Mouse (Mus musculus): ENCODE measurements around the gene Dtnbp1. TPM values are rescaled to one million over a fixed set of nuclear protein-coding genes. Genes with fewer than 3 reads are reported as not detected.

The Dtnbp1 gene
- polyA plus RNA-seq, 1 experiment = 120 TPM

GRCm38 (mm10) chr13:44946880-44947635 lies 54.9 kb downstream of the Dtnbp1 start:
- TF ChIP-seq POLR2A (IDR thresholded peaks at IDR 0.05; ENCODE audit: borderline replicate concordance, extremely low read depth, insufficient read depth, insufficient read length, poor library complexity, severe bottlenecking) (no peak), CTCF (IDR thresholded peaks at IDR 0.05; ENCODE audit: borderline replicate concordance, extremely low read depth, insufficient read depth, insufficient read length) (no peak)
- DNase-seq (ENCODE audit: low read depth) = peak; percentile 94

DNA sequence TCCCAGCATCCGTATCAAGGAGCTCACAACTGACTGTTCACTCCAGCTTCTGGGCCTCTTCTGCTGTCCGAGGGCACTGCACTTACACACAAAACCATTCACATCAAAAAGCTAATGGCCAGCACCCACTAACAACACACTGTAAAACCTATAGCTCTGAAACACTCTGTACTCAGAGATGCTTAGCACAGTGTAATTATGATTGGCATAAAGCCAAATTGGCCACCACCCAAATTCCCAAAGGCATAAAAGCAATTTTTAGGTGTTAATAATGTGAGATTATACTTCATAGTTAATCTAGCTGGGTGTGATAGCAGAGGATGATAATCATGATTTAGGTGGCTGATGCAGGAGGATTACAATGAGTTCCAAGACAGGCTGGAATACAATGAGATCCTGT lies 58.3 kb downstream of the Dtnbp1 start:
- DNase-seq (ENCODE audit: low read depth) = peak; percentile 79
- TF ChIP-seq POLR2A (IDR thresholded peaks at IDR 0.05; ENCODE audit: borderline replicate concordance, extremely low read depth, insufficient read depth, insufficient read length, poor library complexity, severe bottlenecking) (no peak), CTCF (IDR thresholded peaks at IDR 0.05; ENCODE audit: borderline replicate concordance, extremely low read depth, insufficient read depth, insufficient read length) (no peak)

- DNase-seq (ENCODE audit: low read depth) = no peak
- TF ChIP-seq CTCF (IDR thresholded peaks at IDR 0.05; ENCODE audit: borderline replicate concordance, extremely low read depth, insufficient read depth, insufficient read length) = no peak
- TF ChIP-seq POLR2A (IDR thresholded peaks at IDR 0.05; ENCODE audit: borderline replicate concordance, extremely low read depth, insufficient read depth, insufficient read length, poor library complexity, severe bottlenecking) = no peak
These were observed 62.5 kb downstream of the Dtnbp1 start for GRCm38 (mm10) chr13:44939326-44940035.

GRCm38 (mm10) chr13:44937681-44938080 lies 64.3 kb downstream of the Dtnbp1 start:
- TF ChIP-seq CTCF (IDR thresholded peaks at IDR 0.05; ENCODE audit: borderline replicate concordance, extremely low read depth, insufficient read depth, insufficient read length) (no peak), POLR2A (IDR thresholded peaks at IDR 0.05; ENCODE audit: borderline replicate concordance, extremely low read depth, insufficient read depth, insufficient read length, poor library complexity, severe bottlenecking) (no peak)

DNA sequence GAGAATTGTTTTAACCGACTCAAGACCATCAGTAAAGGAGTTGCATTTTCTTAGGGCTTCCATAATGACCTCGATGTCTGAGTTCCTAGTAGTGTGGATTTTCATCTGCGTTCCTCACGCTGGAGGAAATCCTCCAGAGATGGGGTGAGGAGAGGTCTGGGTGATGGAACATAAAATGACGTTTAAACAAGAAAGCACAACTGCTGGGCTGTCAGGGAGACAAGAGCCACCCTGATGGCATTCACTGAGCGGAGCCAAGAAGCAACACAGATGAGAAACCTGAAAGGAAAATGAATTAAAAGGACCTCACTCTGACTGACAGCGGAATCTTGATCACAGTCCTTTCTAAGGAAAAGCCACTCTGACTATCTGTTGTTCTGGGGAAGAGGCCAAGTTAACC lies 68.4 kb downstream of the Dtnbp1 start:
- TF ChIP-seq CTCF (IDR thresholded peaks at IDR 0.05; ENCODE audit: borderline replicate concordance, extremely low read depth, insufficient read depth, insufficient read length) (no peak), POLR2A (IDR thresholded peaks at IDR 0.05; ENCODE audit: borderline replicate concordance, extremely low read depth, insufficient read depth, insufficient read length, poor library complexity, severe bottlenecking) (no peak)
- peak; percentile 48 for DNase-seq (ENCODE audit: low read depth)

More at GRCm38 (mm10) chr13:44937681-44938080, 64.3 kb downstream of the Dtnbp1 start:
- DNase-seq (ENCODE audit: low read depth) = no peak

DNA sequence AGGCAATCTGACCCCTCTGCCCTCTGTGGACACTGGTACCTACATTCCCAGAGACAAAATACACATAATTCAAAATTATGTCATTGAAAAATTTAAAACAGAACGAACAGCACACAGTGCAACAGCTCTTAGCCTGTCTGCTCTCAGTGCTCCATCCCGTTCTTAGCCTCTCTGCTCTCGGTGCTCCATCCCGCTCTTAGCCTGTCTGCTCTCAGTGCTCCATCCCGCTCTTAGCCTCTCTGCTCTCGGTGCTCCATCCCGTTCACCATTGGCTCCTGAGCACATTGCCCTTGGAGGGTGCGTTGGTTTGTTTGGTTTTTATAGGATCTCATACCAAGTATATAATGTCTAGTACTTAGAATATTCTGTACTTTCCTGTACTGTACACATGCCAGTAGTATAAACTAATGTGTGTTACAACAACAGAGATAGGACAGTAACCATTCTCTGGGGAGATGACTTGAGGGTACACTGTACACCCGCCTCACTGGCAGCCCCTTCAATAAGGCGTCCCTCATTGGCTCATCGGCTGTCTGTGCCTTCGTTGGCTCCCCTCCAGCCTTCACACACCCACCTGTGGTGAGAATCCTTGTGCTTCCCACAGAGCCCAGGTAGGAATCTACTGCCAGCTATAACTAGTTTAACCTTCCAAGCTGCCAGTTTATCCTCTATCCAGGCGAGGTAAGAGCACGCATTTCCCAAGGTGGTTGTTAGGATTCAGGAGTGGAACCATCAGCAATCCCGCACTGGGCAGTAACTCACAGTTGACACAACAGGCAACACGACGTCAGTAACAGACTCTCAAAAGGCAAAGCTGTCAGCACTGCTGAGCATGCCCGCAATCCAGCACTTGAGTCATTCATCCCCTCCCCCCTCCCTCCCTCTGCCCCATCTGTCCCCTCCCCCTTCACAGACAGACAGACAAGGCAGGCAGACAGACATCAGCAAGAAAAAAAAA lies 69.4 kb downstream of the Dtnbp1 start:
- no peak for TF ChIP-seq POLR2A (IDR thresholded peaks at IDR 0.05; ENCODE audit: borderline replicate concordance, extremely low read depth, insufficient read depth, insufficient read length, poor library complexity, severe bottlenecking)
- no peak for TF ChIP-seq CTCF (IDR thresholded peaks at IDR 0.05; ENCODE audit: borderline replicate concordance, extremely low read depth, insufficient read depth, insufficient read length)
- peak; percentile 30 for DNase-seq (ENCODE audit: low read depth)

GRCm38 (mm10) chr13:44926311-44926710 lies 75.6 kb downstream of the Dtnbp1 start:
- no peak for TF ChIP-seq POLR2A (IDR thresholded peaks at IDR 0.05; ENCODE audit: borderline replicate concordance, extremely low read depth, insufficient read depth, insufficient read length, poor library complexity, severe bottlenecking)
- no peak for TF ChIP-seq CTCF (IDR thresholded peaks at IDR 0.05; ENCODE audit: borderline replicate concordance, extremely low read depth, insufficient read depth, insufficient read length)
- DNase-seq (ENCODE audit: low read depth) = no peak

DNA sequence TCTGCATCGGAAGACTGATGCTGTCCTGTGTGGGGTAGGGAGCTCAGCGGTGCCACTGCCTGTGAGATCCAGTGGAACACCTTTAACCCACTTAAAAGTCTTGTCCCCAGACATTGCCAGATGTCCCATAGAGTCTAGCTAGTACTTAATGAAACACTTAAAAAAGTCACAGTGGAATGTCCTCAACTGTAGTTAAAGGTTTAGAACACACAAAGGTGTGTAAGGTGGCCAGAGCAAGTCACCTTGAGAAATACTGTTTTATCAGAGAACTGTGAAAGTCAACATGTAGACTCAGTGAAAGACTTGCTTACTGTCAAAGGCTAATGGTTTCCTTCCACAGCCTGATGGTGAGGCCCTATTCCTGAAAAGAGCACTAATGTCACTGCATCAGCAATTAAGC lies 76.8 kb downstream of the Dtnbp1 start:
- TF ChIP-seq CTCF (IDR thresholded peaks at IDR 0.05; ENCODE audit: borderline replicate concordance, extremely low read depth, insufficient read depth, insufficient read length) (no peak), POLR2A (IDR thresholded peaks at IDR 0.05; ENCODE audit: borderline replicate concordance, extremely low read depth, insufficient read depth, insufficient read length, poor library complexity, severe bottlenecking) (no peak)

DNA sequence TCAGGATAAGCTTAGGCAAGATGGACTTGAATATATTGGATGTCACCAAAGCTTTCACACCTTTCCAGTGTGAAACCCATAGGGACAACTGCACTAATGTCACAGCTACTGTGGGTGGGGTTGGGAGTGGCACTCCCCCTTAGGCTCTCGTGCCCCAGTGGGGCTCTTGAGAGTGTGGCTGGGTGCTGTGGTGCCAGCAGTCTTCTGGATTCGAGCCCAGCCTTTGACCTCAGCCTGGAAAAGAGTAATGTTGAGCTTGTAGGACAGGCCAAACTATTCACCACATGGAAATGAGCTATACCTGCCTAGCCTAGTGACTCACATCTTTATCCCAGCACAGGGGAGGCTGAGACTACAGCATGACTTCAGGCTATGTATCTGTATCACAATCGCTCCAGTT lies 77.9 kb downstream of the Dtnbp1 start:
- no peak for TF ChIP-seq POLR2A (IDR thresholded peaks at IDR 0.05; ENCODE audit: borderline replicate concordance, extremely low read depth, insufficient read depth, insufficient read length, poor library complexity, severe bottlenecking)
- TF ChIP-seq CTCF (IDR thresholded peaks at IDR 0.05; ENCODE audit: borderline replicate concordance, extremely low read depth, insufficient read depth, insufficient read length) = no peak
- DNase-seq (ENCODE audit: low read depth) = no peak

More for the DNA sequence above, 76.8 kb downstream of the Dtnbp1 start:
- no peak for DNase-seq (ENCODE audit: low read depth)

- no peak for DNase-seq (ENCODE audit: low read depth)
- TF ChIP-seq CTCF (IDR thresholded peaks at IDR 0.05; ENCODE audit: borderline replicate concordance, extremely low read depth, insufficient read depth, insufficient read length) (no peak), POLR2A (IDR thresholded peaks at IDR 0.05; ENCODE audit: borderline replicate concordance, extremely low read depth, insufficient read depth, insufficient read length, poor library complexity, severe bottlenecking) (no peak)
These were observed 80.2 kb downstream of the Dtnbp1 start for GRCm38 (mm10) chr13:44921721-44922120.

DNA sequence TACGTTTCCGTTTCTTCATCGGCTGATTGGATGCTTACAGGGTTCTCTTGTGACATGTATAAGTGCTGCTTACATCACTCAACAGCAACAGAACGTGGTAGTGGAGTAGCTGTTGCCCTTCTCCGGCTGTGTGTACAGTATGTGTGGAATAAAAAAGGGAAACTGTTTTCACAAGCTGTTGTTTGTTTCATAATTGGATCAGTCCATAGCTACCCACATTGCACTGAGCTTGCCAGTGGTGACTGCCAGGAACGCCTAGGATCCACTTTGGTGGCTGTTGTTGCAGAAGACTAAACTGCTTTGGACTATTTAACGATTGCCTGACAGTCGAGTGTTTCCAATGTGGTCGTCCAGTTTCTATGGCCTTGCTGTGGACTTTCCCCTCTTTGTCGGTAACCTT lies 80.9 kb downstream of the Dtnbp1 start:
- TF ChIP-seq POLR2A (IDR thresholded peaks at IDR 0.05; ENCODE audit: borderline replicate concordance, extremely low read depth, insufficient read depth, insufficient read length, poor library complexity, severe bottlenecking) (no peak), CTCF (IDR thresholded peaks at IDR 0.05; ENCODE audit: borderline replicate concordance, extremely low read depth, insufficient read depth, insufficient read length) (no peak)
- peak; percentile 47 for DNase-seq (ENCODE audit: low read depth)

Measured in brain, embryonic 14.5 days (tissue).